Mouse (Mus musculus) large intestine, adult 2 months (tissue): ENCODE data around the gene Igf2bp3. TPM values are rescaled to one million over a fixed set of nuclear protein-coding genes. Genes with fewer than 3 reads are reported as not detected.

ENCODE experiments used
- DNase-seq: peaks from one replicate; pipeline ENCODE4 v3.0.0-alpha.2; 2012; ENCODE audit warnings: low read depth, low spot score
- WGBS: fragments of 180-500 bp; shearing (Covaris S2); methylation state at CpG from one replicate; pipeline ENCODE4 v1.1.7; 2018; 5-methylcytosine and 5-hydroxymethylcytosine counted together
- polyA plus RNA-seq: library from polyadenylated mRNA; depleted of rRNA; stranded (reverse); fragments of >200 nt; gene quantifications from 2 replicates; pipeline ENCODE4 v1.2.3, GENCODE M21; 2012

Igf2bp3 gene
- polyA plus RNA-seq, 1 experiment: 0.10 TPM

GRCm38 (mm10) chr6:49219920-49220604 lies 5.3 kb upstream of the Igf2bp3 start:
- WGBS: 15% methylated on average over 16 of the region's 16 CpGs
- no peak for DNase-seq

- no peak for DNase-seq
- WGBS: 36% methylated on average over 4 of the region's 4 CpGs
Measured at GRCm38 (mm10) chr6:49219001-49219560, 4.3 kb upstream of the Igf2bp3 start.

- no peak for DNase-seq
- WGBS: 2% methylated on average over 31 of the region's 31 CpGs
Measured at GRCm38 (mm10) chr6:49218275-49218802, 3.6 kb upstream of the Igf2bp3 start.

GRCm38 (mm10) chr6:49217581-49218274 lies 3.0 kb upstream of the Igf2bp3 start:
- DNase-seq: no peak
- 1% methylated on average over 56 of the region's 56 CpGs for WGBS

GRCm38 (mm10) chr6:49216811-49217542 lies 2.2 kb upstream of the Igf2bp3 start:
- no peak for DNase-seq
- WGBS: 16% methylated on average over 11 of the region's 11 CpGs

GRCm38 (mm10) chr6:49215748-49216585 lies 1.2 kb upstream of the Igf2bp3 start:
- 18% methylated on average over 14 of the region's 14 CpGs for WGBS
- no peak for DNase-seq

- no peak for DNase-seq
- WGBS: 2% methylated on average over 76 of the region's 76 CpGs
Measured at GRCm38 (mm10) chr6:49214086-49214927, 450 bp downstream of the Igf2bp3 start.

- DNase-seq: no peak
- WGBS: 1% methylated on average over 50 of the region's 50 CpGs
Measured at GRCm38 (mm10) chr6:49213581-49214085, 1.1 kb downstream of the Igf2bp3 start.

- no peak for DNase-seq
- 23% methylated on average over 20 of the region's 20 CpGs for WGBS
Measured at GRCm38 (mm10) chr6:49212931-49213580, 1.7 kb downstream of the Igf2bp3 start.

GRCm38 (mm10) chr6:49212141-49212540 lies 2.6 kb downstream of the Igf2bp3 start:
- DNase-seq: no peak
- WGBS: 43% methylated on average over 4 of the region's 4 CpGs

- no peak for DNase-seq
- 72% methylated on average over 5 of the region's 5 CpGs for WGBS
Measured at GRCm38 (mm10) chr6:49211596-49211995, 3.2 kb downstream of the Igf2bp3 start.

GRCm38 (mm10) chr6:49209881-49210854 lies 4.6 kb downstream of the Igf2bp3 start:
- WGBS: 24% methylated on average over 14 of the region's 14 CpGs
- no peak for DNase-seq

GRCm38 (mm10) chr6:49208935-49209334 lies 5.8 kb downstream of the Igf2bp3 start:
- 71% methylated on average over 5 of the region's 5 CpGs for WGBS

GRCm38 (mm10) chr6:49208297-49208930 lies 6.3 kb downstream of the Igf2bp3 start:
- WGBS: 51% methylated on average over 8 of the region's 8 CpGs
- DNase-seq: no peak

More at GRCm38 (mm10) chr6:49208935-49209334, 5.8 kb downstream of the Igf2bp3 start:
- no peak for DNase-seq

- DNase-seq: no peak
- WGBS: 74% methylated on average over 1 of the region's 1 CpGs
Measured at GRCm38 (mm10) chr6:49206416-49206815, 8.3 kb downstream of the Igf2bp3 start.

GRCm38 (mm10) chr6:49195188-49195587 lies 19.6 kb downstream of the Igf2bp3 start:
- 75% methylated on average over 10 of the region's 10 CpGs for WGBS
- DNase-seq: no peak
